Mouse (Mus musculus) E14TG2a.4 (cell line): ENCODE measurements around the gene Fcho2.

Experiments
- CTCF ChIP-seq: conservative IDR thresholded peaks from 2 replicates; pipeline ENCODE4 v1.5.1; 2014; ENCODE audit warnings: low read length
- NANOG ChIP-seq: IDR thresholded peaks from 2 replicates; pipeline ENCODE4 v1.6.1; 2014; ENCODE audit warnings: borderline replicate concordance, low read length, mixed read lengths
- POU5F1 ChIP-seq: IDR thresholded peaks from 2 replicates; pipeline ENCODE4 v1.6.1; 2014; ENCODE audit warnings: low read length, borderline replicate concordance

DNA sequence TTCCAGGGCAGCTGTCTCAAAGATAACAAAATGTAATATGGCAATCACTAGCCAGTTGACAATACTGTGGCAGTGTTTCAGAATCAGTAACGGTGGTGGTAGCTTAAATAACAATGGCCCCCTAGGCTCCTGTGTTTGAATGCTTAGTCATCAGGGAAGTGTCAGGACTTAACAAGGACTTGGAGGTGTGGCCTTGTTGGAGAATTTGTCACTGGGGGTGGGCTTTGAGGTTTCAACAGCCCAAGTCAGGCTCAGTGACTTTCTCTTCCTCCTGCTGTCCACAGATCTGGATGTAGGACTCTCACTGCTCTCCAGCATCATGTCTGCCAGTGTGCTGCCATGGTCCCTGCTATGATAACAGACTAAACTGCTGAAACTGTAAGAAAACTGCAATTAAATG lies 93.0 kb downstream of the Fcho2 start:
- TF ChIP-seq CTCF (no peak), NANOG (no peak), POU5F1 (no peak)
